Mouse (Mus musculus): ENCODE data around the gene Kcnk2.

DNA sequence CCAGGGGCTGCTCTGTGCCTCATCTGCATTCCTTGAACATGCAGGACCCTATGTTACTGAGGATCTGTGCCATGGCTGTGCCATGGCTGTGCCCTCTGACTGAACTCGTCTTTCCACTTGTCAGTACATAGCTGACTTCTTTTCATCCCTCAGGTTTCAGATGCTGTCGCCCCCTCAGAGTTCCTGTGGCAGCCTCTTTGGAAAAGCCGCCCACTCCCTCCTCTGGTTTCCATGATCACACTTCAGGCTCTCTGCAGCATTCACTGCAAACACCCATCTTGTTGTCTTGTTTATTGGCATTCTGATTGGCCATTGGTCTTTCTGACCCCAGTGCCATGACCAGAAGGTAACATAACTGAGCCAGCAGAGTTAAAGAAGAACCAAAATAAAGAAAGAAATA, 111.2 kb downstream of the Kcnk2 start:
- TF ChIP-seq CTCF (conservative IDR thresholded peaks at IDR 0.05; ENCODE audit: low read length) = no peak
- TF ChIP-seq NANOG (IDR thresholded peaks at IDR 0.05; ENCODE audit: borderline replicate concordance, low read length) = no peak
- no peak for TF ChIP-seq POU5F1 (IDR thresholded peaks at IDR 0.05; ENCODE audit: borderline replicate concordance, low read length)

Data from E14TG2a.4 (cell line).